Mouse (Mus musculus) urinary bladder, postnatal 25 days (tissue): ENCODE results near the gene Nisch.

Experiments
- DNase-seq: peaks from one replicate; pipeline ENCODE4 v3.0.0; 2022; ENCODE audit warnings: low spot score

Nisch gene

DNA sequence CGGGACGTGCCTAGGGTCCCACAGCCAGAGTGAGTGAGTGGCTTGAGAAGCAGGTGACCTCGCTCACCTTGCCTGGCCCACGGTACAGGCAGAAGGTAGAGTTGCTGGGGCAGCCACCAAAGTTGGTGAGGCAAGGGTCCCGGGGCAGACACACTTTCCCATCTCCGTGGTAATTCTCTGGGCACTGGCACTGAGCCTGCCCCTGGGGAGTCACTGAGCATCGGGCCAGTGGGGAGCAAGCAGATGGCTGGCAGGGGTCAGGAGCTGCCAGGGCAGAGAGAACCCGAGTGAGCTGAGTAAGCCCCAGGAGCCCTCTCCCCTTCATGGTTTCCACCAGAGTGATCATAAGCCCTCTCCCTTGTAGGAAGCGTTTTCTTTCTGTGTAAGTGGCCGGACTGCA is 55.1 kb downstream of the Nisch start:
- no peak for DNase-seq

DNA sequence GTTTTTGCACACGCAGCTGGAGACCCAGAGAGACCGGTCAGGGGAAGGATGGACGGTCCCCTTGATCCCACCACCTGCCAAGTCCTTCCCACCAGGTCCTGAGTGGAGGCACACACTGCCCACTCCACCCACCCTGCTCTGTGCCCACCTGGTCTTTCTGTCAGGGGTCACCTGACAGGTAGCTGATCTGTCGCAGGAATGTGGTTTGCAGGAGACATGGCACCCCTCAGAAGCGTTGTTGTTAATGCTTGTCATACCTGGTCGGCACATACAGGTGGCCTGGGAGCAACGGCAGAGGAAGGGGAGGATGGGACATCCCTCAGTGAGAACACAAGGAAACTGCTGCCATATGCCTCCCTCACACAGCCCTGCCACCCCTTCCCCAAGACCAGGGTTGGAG is 55.6 kb downstream of the Nisch start:
- DNase-seq: no peak

DNA sequence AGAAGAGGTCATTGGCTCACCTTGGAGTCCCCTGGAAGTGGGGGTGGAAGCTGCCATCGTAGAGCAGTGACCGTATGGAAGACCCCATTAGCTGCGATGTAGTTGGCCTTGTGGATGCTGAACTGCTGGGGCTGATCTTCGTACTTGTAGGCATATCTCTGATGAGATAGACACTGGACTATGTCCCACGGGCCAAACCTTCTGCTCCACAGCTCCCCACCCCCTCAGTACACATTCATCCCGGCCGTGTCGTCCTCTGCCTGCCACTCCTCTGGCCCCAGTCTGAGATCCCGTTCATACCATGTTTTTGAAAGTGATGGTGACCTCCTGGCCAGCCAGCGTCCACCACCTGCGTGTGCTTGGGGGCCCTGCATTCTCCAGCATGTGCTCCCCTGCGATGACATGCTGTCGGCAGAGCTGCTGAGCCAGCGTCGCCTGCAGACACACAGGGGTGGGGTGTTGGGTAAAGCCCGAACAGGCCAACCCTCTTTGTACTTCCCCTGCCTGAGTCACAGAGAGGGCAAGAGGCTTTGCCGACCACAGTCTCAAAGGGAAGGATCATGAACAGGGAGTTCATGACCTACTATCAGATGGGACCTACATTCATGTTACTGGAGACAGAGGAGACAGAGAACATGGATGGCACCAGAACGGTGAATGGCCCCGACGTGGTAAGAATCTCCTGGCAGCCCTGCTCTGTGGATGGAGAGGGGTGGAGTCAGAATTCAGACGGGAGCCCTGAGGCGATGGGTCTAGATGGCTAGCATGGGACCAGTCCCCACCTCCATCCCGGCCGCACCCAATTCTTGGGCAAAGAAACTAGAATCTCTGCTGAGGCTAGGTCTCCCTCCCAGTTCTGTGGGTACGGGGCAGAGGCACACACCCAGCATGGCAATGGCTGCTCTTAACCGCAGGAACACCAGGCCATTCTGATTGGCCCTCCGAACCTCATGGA is 56.3 kb downstream of the Nisch start:
- DNase-seq: no peak

DNA sequence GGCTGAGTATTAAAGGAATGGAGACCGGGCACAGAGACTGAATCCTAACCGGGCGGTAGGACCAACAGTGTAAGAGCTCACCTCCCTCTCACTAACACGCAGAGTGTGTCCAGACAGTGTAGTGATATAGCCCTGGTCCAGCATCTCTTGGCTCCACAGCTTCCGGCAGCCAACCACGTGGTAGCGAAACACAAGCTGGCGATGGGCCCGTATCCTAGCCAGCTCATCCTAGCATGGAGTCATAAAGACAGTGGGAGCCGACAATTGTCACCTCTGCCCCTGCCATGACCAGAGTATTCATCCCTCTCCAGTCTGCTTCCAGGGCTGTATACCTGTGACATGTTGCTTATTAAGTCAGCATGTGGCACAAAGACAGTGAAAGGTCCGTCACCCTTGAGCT is 71.1 kb downstream of the Nisch start:
- no peak for DNase-seq

DNA sequence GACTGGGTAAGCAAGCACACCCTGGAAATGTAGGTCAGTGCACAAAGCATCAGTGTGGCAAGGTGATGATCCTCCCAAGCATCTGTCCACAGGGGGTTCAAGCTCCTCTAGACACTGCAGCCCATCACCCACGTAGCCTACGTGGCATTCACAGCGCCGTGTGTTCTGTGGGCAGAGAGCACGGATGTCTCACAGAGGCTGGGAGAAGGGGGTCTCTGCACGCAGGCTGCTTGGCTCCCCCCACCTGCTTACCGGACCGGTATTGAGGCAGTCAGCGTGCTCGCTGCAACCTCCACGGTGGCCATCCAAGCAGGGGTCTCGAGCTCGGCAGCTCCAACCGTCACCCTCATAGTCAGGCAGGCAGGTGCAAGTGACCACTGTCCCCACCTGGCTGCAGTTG is 75.7 kb downstream of the Nisch start:
- no peak for DNase-seq

DNA sequence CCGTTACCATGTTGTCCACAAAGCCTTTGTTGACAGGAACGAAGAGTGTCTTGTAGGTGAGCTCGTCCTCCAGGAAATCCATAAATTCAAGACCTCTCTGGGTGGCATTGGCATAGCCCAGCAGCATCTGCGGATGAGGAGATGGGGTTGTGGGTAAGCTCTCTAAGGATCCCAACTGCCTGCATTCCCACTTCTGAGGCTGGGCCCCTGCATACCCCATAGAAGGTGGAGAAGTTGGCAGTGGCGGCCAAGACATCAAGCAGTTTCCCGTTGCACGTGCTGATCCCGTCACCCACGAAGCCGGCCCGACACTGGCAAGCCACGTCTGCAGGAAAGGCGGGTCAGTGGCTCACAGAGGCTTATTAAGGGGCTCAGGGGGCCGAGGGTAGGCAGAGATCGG is 76.6 kb downstream of the Nisch start:
- DNase-seq: no peak

DNA sequence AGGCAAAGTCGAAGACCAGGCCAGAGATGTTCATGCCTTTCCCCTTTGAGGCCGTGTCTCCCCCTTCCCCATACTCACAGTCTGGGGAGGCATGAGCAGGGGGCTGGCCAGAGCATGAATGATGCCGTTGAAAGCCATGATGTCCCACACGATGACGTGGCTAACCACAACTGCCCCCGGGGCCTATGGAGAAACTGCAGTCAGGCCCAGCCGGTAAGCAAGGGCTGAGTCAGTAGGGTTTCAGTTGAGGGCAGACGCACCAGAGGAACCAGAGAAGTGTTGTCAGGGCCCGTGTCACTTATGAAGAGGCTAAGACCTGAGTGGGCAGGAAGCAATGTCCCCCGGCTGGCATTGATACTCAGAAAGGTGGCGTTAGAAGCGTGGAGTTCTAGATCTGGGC is 77.1 kb downstream of the Nisch start:
- no peak for DNase-seq

DNA sequence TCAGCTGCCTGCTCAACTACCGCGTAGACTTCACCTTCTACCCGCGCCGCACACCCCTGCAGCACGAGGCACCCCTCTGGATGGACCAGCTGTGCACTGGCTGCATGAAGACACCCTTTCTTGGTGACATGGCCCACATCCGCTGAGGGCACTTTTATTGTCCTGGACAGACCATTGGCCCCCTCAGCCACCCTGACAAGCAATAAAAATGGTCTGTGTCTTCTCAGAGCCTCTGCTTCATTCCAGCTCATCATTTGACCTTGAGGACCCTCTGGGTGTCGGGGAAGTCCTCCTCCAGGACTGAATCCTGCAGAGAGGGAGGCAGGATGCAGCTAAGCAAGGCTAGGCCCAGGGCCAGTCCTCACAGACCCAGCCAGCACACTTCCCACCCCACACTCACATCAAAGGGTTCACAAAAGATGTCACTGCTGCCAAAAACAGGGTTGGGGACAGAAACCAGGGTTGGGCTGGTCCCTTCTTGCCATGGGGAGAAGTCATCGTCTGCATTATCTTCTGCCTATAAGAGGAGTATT is 77.8 kb downstream of the Nisch start:
- no peak for DNase-seq

DNA sequence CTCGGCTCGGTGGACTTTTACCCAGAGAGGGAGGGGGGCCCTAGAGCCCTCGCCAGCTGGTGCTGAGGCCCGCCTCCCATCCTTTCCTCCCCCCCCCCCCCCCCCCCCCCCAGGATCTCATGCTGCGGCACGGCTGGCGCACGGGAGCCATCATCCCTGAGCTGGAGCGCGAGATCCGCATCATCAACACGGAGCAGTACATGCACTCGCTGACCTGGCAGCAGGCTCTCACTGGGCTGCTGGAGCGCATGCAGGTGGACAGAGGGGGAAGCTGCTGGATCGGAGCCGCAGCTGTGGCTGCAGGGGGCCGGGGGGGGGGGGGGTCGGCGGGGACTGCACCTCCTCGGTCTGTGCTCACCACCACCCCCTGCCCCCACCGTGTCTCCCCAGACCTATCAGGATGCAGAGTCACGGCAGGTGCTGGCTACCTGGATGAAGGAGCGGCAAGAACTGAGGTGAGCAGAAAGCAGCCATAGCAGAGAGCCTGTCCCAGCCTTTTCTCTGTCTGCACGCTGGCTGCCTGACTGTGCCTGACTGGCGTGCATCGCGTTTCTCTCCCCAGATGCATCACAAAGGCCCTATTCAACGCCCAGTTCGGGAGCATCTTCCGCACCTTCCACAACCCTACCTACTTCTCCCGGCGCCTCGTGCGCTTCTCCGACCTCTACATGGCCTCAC is 78.4 kb downstream of the Nisch start:
- DNase-seq: no peak

DNA sequence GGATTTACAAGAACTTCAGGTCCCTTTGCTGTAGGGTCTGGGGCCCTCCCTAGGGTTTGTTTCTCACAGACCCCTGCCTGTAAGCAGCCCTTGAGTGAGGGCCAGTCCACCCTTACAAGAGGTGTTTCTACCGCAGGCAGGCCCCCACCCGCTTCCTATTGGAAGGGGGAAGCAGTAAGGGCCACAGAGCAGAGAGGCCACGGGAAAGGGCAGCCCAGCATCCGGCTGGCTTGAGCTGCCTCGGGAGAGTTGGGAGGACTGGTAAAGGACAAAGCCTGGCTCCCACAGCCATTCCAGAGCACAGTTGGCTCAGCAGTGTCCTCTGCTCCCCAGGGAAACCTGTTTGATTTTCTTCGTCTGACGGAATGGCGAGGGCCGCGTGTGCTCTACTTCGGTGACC is 79.0 kb downstream of the Nisch start:
- DNase-seq: no peak

DNA sequence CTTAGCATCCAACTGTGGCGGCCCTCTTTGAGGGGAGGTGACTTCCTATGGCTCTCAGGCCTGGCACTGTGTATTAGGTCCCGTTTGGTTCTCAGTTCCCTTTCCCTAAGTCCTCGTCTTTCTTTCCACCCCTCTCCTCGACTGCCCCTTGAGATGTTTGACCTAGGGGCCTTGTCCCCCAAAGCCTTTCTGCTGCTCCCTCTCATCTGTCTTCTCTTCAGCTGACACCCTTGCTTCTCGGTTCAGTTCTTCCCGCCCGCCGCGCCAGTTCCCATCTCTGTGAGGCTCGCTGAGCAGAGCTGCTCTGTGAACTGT is 79.5 kb downstream of the Nisch start:
- no peak for DNase-seq

DNA sequence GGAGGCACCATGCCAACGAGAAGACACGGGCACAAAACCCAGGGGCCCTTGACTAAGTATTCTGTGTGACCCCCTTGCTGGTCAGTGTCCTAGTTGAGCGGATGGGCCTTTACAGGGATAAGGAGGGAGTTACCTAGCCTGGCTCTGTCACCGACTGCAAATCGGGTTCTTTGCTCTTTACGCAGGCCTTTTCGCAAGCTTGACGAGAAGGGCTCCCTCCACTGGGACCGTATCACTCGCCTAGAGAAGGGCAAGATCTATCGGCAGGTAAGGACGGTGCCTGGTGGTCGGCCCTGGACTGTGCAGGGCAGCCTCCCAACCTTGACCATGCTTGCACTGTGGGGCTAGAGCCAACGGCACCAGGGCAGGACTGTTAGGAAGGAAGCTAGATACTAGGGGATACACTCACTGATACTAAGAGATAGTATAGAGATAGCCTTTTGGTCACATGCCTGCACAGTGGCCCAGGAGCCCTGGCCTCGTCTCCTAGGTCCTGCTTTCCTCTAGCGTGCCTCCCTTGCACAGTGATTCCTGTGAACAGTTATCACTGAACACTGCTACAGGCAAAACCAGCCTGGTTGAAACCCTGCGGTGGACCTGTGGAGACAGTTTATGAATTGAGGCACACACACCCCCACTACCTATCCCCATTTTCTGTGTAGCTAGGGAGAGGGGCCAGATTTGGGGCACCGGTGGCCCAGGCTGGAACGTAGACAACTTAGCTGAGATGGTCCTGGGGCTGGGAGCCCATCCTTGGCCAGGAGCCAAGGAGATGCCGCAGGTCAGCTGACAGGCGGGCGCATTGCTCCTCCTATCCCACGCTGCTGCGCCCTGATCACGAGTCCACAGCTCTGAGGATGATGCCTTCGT is 80.1 kb downstream of the Nisch start:
- no peak for DNase-seq

DNA sequence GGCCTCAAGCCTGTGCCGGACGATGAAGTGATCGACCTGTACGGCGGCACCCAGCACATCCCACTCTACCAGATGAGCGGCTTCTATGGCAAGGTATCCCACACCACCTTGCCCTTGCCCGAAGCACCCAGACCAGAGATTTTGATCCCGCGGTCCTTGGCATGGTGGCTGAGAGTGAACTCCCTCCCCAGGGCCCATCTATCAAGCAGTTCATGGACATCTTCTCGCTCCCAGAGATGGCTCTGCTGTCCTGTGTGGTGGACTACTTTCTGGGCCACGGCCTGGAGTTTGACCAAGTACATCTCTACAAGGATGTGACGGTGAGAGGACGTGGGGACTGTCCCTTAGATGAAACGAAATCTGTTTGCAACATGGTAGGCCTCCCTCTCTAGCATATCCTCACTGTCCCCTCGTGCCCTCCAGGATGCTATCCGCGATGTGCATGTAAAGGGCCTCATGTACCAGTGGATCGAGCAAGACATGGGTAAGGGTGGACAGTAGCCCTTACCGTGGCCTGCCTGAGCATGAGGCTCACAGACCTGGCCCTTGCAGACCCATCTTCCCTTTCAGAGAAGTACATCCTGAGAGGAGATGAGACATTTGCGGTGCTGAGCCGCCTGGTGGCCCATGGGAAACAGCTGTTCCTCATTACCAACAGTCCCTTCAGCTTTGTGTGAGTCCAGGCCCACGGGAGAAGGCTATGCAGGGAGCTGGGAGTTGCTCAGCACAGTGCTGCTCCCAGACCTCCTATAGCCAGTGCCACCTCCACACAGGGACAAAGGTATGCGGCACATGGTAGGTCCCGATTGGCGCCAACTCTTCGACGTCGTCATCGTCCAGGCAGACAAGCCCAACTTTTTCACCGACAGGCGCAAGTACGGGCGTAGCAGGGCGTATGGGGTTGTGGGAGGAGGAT is 81.0 kb downstream of the Nisch start:
- DNase-seq: no peak

DNA sequence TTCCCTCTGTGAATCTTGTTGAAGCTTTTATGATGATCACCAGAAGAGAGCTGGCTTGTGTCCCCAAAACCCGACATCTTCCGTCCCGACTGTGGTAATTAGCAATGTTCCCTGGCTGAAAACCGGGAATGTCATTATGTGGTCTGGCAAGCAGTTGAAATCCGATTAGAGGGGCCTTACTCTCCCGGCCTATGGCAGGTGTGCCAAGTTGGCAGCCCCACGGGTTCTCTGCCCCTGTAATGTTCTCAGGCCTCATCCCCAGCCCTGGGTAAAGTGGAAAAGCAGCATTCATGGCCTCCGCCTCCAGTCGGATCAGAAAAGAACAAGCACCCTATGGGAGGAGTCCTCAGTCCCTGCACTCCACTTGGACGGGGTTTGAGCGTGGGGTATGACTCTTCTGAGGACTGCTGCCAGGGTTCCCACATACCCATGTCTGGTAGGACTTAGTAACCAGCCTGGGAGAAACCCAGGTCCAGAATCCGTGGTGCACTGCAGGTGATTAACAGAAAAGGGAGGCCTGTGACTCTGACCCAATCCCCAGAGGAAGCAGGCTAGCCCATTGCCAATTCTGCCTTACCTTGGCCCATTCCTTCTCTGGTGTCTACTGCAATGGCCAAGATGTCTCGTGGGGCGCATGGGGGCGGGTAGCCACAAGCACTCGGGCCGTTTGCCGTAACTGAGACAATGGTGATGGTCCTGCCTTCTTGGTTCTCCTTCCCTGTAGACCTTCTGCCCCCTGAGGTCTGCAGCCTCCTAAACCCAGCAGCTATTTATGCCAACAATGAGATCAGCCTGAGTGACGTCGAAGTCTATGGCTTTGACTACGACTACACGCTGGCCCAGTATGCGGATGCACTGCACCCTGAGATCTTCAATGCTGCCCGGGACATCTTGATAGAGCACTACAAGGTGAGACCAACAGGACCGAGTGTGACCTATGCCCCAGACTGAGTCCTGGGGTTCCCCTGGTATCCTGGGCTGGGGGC is 82.4 kb downstream of the Nisch start:
- no peak for DNase-seq

DNA sequence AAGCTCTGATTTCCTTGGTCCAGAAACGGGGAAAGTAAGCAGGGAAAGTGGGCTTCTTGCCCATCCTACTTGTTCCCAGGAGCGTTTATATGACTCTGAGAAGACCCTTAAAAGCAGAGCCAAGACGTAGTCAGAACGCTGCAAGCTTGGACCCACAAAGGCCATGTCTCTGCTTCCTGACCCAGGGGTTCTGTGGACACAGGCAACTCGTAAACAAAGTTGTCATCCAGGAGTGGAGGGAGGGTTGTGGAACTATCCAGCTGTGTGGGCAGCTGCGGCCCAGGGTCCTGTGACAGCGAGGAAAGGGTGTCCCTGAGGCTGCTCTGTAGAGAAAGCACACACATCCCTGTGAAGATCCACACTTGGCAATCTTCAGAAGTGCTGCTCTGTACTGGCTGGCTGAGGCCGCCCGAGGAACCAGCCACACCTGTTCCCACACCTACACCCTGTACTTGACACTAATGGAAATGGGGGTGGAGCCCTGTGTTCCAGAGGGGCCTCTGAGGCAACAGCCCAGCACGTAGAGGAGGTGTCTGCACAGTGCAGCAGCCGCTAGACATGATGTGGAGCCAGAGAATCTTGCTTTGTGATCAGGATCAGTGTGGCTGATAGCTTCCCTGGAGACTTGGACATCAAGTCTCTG is 83.6 kb downstream of the Nisch start:
- DNase-seq: no peak

DNA sequence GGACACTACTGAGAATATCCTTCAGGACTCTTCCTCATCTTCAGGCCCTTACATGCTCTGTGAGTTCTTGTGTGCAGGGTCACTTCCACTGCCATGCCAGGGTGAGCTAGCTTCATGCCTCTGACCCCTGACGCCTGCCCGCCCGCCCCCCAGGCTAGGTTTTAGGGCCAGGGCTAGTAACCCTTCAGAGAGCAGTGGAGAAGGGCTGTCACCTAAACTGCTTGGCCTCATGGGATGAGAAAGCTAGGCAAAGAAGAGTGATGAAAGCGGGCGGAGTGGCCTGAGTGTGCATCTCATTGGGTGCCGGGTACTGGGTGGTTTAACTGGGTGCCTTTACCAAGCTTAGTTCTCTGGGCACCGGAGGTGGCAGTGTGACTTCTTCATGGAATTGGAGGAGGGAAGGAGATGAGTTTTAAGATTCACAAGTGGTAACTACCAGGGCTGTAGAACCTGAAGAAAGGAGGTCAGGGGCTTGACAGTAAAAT is 84.2 kb downstream of the Nisch start:
- DNase-seq: no peak

DNA sequence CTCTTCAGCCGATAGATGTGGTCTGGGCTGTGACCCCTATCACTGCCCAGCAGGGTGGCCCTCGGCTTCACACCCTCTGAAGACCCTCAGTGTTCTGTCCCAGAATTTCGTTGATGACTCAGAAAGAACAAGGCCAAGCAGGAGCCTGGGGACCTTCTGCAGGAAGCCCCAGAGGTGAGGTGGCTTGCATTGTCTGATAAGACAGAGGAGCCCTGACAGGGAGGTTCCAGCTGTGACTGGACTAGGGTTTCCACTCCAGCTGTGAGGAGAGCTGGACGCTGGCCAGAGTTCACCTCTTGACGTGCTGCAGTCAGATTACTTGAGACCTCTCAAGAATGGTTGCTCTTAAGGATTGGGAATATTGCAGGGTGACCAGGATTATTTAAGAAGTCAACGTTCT is 84.7 kb downstream of the Nisch start:
- no peak for DNase-seq

DNA sequence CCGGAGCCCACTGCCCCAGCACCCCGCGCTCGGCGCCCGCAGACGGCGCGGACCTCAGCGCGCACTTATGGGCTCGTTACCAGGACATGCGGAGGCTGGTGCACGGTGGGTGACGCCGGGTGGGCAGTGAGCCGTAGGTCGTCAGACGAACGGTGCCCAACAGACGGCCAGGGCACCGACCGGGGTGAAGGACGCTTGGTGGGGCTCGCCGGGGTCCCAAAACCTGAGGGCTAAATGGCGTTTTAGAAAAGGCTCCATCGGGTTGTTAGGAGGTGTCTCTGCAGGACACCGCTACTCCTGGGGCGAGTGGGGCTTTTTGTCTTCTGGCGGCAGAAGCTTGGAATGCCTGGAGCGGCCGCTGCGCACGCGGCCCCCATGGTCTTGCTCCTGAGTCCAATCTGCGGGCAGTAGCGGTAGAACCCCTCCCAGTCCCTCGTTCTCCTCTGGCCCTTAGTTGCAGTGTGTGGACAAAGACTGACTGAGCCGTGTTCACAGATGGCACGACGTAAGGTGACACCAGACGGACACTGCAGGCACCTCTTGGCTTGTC is 85.4 kb downstream of the Nisch start:
- no peak for DNase-seq
